Mouse (Mus musculus) lung, embryonic 16.5 days (tissue): ENCODE measurements around the gene St6galnac3. TPM values are rescaled to one million over a fixed set of nuclear protein-coding genes. Genes with fewer than 3 reads are reported as not detected.

Experiments
- ATAC-seq: fragments of 200-750 bp; cut with Nextera tagmentation; 2 replicates; pipeline ENCODE4 v1.8.0; 2017; ENCODE audit warnings: low read depth, mild to moderate bottlenecking, moderate library complexity
- H3K27ac ChIP-seq: fragments of 300-500 bp; sonication (generic); 2 replicates; pipeline ENCODE4 v1.5.1; 2014; ENCODE audit warnings: mild to moderate bottlenecking, control low read depth, low read length
- H3K27me3 ChIP-seq: fragments of 300-500 bp; sonication (generic); 2 replicates; pipeline ENCODE4 v1.6.1; 2014; ENCODE audit warnings: low read depth, low read length, mixed read lengths; ENCODE audit not compliant: control insufficient read depth, insufficient read depth
- H3K36me3 ChIP-seq: fragments of 300-500 bp; sonication (generic); 2 replicates; pipeline ENCODE4 v1.6.1; 2014; ENCODE audit warnings: low read length; ENCODE audit not compliant: control insufficient read depth, insufficient read depth
- H3K4me1 ChIP-seq: fragments of 300-500 bp; sonication (generic); replicated peaks from 2 replicates; pipeline ENCODE4 v1.6.1; 2014; ENCODE audit warnings: low read length, mixed read lengths; ENCODE audit not compliant: control insufficient read depth, insufficient read depth
- H3K4me2 ChIP-seq: fragments of 300-500 bp; sonication (generic); 2 replicates; pipeline ENCODE4 v1.6.1; 2014; ENCODE audit warnings: low read depth, low read length, control low read depth
- H3K4me3 ChIP-seq: fragments of 300-500 bp; sonication (generic); 2 replicates; pipeline ENCODE4 v1.5.1; 2014; ENCODE audit warnings: mild to moderate bottlenecking, low read length, control low read depth
- H3K9ac ChIP-seq: fragments of 300-500 bp; sonication (generic); 2 replicates; pipeline ENCODE4 v1.6.1; 2014; ENCODE audit warnings: low read length, control low read depth
- H3K9me3 ChIP-seq: fragments of 300-500 bp; sonication (generic); 2 replicates; pipeline ENCODE4 v1.6.1; 2016; ENCODE audit warnings: low read length; ENCODE audit not compliant: control insufficient read depth
- WGBS: fragments of 180-500 bp; shearing (Covaris S2); extraction: QIAGEN DNeasy Blood & Tissue Kit; methylation state at CpG from one replicate; pipeline ENCODE4 v1.1.7; 2014; 5-methylcytosine and 5-hydroxymethylcytosine counted together
- polyA plus RNA-seq: library from polyadenylated mRNA; unstranded; fragments of >200 nt; fragmentation: Nextera tagmentation; extraction: Ambion mirVana; gene quantifications from 2 replicates; pipeline ENCODE4 v1.2.1, GENCODE M21; 2015

St6galnac3 gene
- polyA plus RNA-seq, 1 experiment from 2014 or later = 28.4 TPM

DNA sequence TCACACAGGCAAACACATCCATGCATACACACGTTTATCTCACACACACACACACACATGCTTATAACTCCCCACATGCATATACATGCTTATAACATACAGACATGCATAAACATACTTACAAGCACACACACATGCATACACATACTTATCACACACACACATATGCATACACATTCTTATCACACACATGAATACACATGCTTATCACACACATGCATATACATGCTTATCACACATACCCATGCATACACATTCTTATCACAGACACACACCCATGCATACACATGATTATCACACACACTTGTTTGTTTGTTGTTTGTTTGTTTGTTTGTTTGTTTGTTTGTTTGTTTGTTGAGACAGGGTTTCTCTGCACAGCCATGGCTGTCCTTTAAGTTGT, 40.1 kb downstream of the St6galnac3 start:
- no peaks in the 10 kb centered on the region for H3K36me3 ChIP-seq
- no peaks in the 10 kb centered on the region for H3K27me3 ChIP-seq
- no peak overlapping the region for H3K27ac ChIP-seq
- no peak overlapping the region for H3K9ac ChIP-seq
- H3K9me3 ChIP-seq = no peaks in the 10 kb centered on the region
- H3K4me3 ChIP-seq = no peak overlapping the region
- no peak overlapping the region for H3K4me2 ChIP-seq
- ATAC-seq = no peak
- H3K4me1 ChIP-seq = peaks cover 3% of the 10 kb centered on the region
- 77% methylated on average over 1 of the region's 1 CpGs for WGBS

DNA sequence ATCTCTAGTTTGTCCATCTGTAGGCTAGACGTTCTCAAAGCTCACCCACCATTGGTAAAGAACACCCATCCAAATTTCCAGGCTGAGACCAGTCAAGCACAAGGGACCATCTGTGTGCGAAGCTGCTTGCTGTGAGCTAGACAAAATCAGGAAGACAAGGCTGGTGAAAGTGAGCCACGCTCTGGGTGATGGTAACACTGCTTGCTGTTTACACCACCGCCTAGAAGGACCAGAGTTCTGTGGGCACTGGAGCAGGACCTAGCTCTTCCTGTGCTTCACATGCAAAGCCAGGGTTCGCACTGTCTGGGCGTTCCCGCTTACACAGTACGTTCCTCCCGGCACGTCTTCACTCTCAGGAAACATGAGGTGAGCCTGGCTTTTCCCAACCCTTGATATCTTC, 42.7 kb downstream of the St6galnac3 start:
- WGBS = 89% methylated on average over 10 of the region's 10 CpGs
- no peak overlapping the region for H3K27ac ChIP-seq
- H3K9me3 ChIP-seq = no peaks in the 10 kb centered on the region
- ATAC-seq = no peak
- no peak overlapping the region for H3K4me3 ChIP-seq
- H3K9ac ChIP-seq = no peak overlapping the region
- no peaks in the 10 kb centered on the region for H3K36me3 ChIP-seq
- no peaks in the 10 kb centered on the region for H3K27me3 ChIP-seq
- H3K4me1 ChIP-seq = no peaks in the 10 kb centered on the region
- no peak overlapping the region for H3K4me2 ChIP-seq

- H3K4me1 ChIP-seq = no peaks in the 10 kb centered on the region
- no peaks in the 10 kb centered on the region for H3K36me3 ChIP-seq
- ATAC-seq = no peak
- H3K27ac ChIP-seq = no peak overlapping the region
- no peaks in the 10 kb centered on the region for H3K27me3 ChIP-seq
- H3K4me2 ChIP-seq = no peak overlapping the region
- H3K9me3 ChIP-seq = no peaks in the 10 kb centered on the region
- WGBS = 80% methylated on average over 9 of the region's 9 CpGs
- no peak overlapping the region for H3K4me3 ChIP-seq
- H3K9ac ChIP-seq = no peak overlapping the region
These were observed 43.3 kb downstream of the St6galnac3 start for GRCm38 (mm10) chr3:153681720-153682119.

- no peaks in the 10 kb centered on the region for H3K9me3 ChIP-seq
- H3K4me3 ChIP-seq = no peak overlapping the region
- H3K36me3 ChIP-seq = no peaks in the 10 kb centered on the region
- H3K27me3 ChIP-seq = no peaks in the 10 kb centered on the region
- H3K4me1 ChIP-seq = no peaks in the 10 kb centered on the region
- 39% methylated on average over 7 of the region's 7 CpGs for WGBS
- no peak for ATAC-seq
- H3K9ac ChIP-seq = no peak overlapping the region
- H3K4me2 ChIP-seq = no peak overlapping the region
- no peak overlapping the region for H3K27ac ChIP-seq
These were observed 49.1 kb downstream of the St6galnac3 start for GRCm38 (mm10) chr3:153675832-153676231.

- peak; percentile 56; the same call in 1 of the 2 replicates for ATAC-seq
- no peak overlapping the region for H3K4me3 ChIP-seq
- no peaks in the 10 kb centered on the region for H3K36me3 ChIP-seq
- 44% methylated on average over 12 of the region's 12 CpGs for WGBS
- H3K4me2 ChIP-seq = no peak overlapping the region
- H3K27me3 ChIP-seq = no peaks in the 10 kb centered on the region
- no peaks in the 10 kb centered on the region for H3K4me1 ChIP-seq
- no peak overlapping the region for H3K9ac ChIP-seq
- no peak overlapping the region for H3K27ac ChIP-seq
- no peaks in the 10 kb centered on the region for H3K9me3 ChIP-seq
These were observed 49.9 kb downstream of the St6galnac3 start for GRCm38 (mm10) chr3:153675073-153675472.

DNA sequence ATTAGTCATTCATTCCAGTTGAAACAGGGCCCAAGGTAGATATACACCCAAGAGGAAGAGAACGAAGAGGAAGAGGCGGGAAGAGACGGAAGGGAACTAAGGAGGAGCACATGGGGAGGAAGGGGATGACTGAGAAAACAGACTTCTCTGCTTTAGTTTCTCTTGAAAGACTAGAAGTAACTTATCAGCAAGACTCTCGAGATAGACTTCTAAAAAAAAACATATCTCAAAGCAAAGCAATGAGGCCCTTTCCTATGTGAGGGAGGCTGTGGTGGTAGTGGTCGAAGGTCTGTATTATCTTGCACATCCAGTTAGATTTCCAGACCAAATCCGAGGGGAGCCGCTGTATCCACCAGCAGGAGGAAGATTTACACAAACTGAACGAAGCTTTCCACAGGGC, 50.6 kb downstream of the St6galnac3 start:
- Histone ChIP-seq H3K27me3 (no peaks in the 10 kb centered on the region), H3K27ac (no peak overlapping the region), H3K9ac (no peak overlapping the region), H3K4me2 (no peak overlapping the region), H3K4me1 (no peaks in the 10 kb centered on the region), H3K4me3 (no peak overlapping the region), H3K36me3 (no peaks in the 10 kb centered on the region), H3K9me3 (no peaks in the 10 kb centered on the region)
- no peak for ATAC-seq
- 81% methylated on average over 8 of the region's 8 CpGs for WGBS

DNA sequence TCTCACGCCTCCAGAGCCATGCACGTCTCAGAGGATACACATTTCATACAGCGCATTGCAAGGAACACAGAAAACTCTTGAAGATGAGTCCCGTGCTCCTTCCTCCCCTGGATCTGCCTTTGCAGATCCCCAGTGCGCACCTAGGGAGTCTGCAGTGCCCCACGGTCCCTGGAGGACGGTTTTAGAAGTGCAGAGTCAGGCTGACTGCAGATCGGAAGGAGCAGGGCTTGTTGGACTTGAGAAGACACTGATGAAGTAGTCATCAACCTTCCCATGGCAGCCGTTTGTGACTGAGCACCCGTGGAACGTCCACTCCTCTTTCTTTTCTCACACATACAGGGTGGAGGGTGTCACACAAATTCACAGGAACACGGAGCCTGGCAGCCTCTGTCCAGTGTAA, 51.5 kb downstream of the St6galnac3 start:
- H3K4me1 ChIP-seq = peaks cover 5% of the 10 kb centered on the region
- H3K27ac ChIP-seq = no peak overlapping the region
- H3K9me3 ChIP-seq = no peaks in the 10 kb centered on the region
- no peaks in the 10 kb centered on the region for H3K36me3 ChIP-seq
- H3K9ac ChIP-seq = no peak overlapping the region
- H3K4me2 ChIP-seq = no peak overlapping the region
- H3K4me3 ChIP-seq = no peak overlapping the region
- 74% methylated on average over 12 of the region's 12 CpGs for WGBS
- no peaks in the 10 kb centered on the region for H3K27me3 ChIP-seq
- no peak for ATAC-seq

DNA sequence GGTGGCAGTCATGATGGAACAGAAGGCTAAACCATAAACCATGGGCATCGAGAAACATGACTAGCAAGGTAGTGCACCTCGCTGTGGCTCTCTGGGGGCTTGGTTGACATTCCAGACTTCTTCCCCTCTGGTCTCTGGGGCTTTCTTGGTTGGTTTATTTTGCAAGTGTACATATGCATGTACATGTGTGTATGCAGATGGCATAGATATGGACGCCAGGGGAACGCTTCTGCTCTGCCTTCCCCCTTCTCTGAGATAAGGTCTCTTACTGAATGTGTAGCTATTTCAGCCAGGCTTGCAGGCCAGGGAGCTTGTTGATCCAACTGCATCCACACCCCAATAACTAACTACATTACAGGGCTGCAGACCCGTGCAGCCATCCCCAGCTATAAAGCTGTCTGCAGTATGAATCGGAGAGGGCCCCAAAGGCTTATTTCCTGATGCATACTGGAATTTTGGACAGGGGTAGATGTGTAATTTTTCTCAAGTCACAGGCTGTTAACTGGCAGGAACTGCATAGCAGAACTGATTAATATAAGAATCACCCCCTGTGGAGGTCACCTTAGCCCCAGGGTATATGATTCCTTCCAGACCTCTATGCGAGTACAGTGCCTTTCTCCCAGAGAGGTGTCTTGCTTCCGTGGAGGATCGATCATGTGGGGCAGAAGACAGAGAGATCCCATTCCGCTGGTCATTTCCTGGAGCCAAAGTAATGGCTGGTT, 53.9 kb downstream of the St6galnac3 start:
- no peaks in the 10 kb centered on the region for H3K9me3 ChIP-seq
- no peak overlapping the region for H3K4me3 ChIP-seq
- H3K27me3 ChIP-seq = no peaks in the 10 kb centered on the region
- H3K9ac ChIP-seq = no peak overlapping the region
- no peaks in the 10 kb centered on the region for H3K36me3 ChIP-seq
- 90% methylated on average over 10 of the region's 10 CpGs for WGBS
- peaks cover 5% of the 10 kb centered on the region for H3K4me1 ChIP-seq
- H3K4me2 ChIP-seq = no peak overlapping the region
- no peak overlapping the region for H3K27ac ChIP-seq
- no peak for ATAC-seq

- H3K4me3 ChIP-seq = no peak overlapping the region
- ATAC-seq = no peak
- WGBS = 83% methylated on average over 13 of the region's 13 CpGs
- H3K4me1 ChIP-seq = peaks cover 5% of the 10 kb centered on the region
- no peak overlapping the region for H3K9ac ChIP-seq
- no peaks in the 10 kb centered on the region for H3K36me3 ChIP-seq
- H3K4me2 ChIP-seq = no peak overlapping the region
- H3K27ac ChIP-seq = no peak overlapping the region
- no peaks in the 10 kb centered on the region for H3K27me3 ChIP-seq
- no peaks in the 10 kb centered on the region for H3K9me3 ChIP-seq
These were observed 55.1 kb downstream of the St6galnac3 start for GRCm38 (mm10) chr3:153669737-153670435.
